Mouse (Mus musculus) lung, postnatal 4 days (tissue): ENCODE data around the gene Golga7b.

ENCODE experiments used
- DNase-seq, 2 experiments: peaks; one replicate each; pipeline ENCODE4 v3.0.0; 2021

The Golga7b gene

GRCm38 (mm10) chr19:42247519-42247918 lies at the start of gene Golga7b:
Golga7b (plus strand) TSS chr19:42247574.
- DNase-seq: no peak

GRCm38 (mm10) chr19:42198026-42198425 lies 49.3 kb upstream of the Golga7b start:
- no peak for DNase-seq

GRCm38 (mm10) chr19:42201696-42202381 lies 45.5 kb upstream of the Golga7b start, which contains the start of gene Sfrp5:
Sfrp5 (minus strand) TSS chr19:42202252.
- DNase-seq: no peak

GRCm38 (mm10) chr19:42202467-42202866 lies 44.9 kb upstream of the Golga7b start:
- DNase-seq: no peak

GRCm38 (mm10) chr19:42204306-42204705 lies 43.1 kb upstream of the Golga7b start:
- no peak for DNase-seq

- no peak for DNase-seq
Measured at GRCm38 (mm10) chr19:42205201-42205600, 42.2 kb upstream of the Golga7b start.

GRCm38 (mm10) chr19:42209485-42209884 lies 37.9 kb upstream of the Golga7b start:
- no peak for DNase-seq

GRCm38 (mm10) chr19:42209976-42210375 lies 37.4 kb upstream of the Golga7b start:
- DNase-seq: no peak

- DNase-seq: no peak
Measured at GRCm38 (mm10) chr19:42211936-42212335, 35.4 kb upstream of the Golga7b start.

- no peak for DNase-seq
Measured at GRCm38 (mm10) chr19:42214601-42215000, 32.8 kb upstream of the Golga7b start.

GRCm38 (mm10) chr19:42216699-42217373 lies 30.5 kb upstream of the Golga7b start:
- no peak for DNase-seq

- DNase-seq: no peak
Measured at GRCm38 (mm10) chr19:42217374-42217763, 30.0 kb upstream of the Golga7b start.

- no peak for DNase-seq
Measured at GRCm38 (mm10) chr19:42226451-42226850, 20.9 kb upstream of the Golga7b start.

- DNase-seq: no peak
Measured at GRCm38 (mm10) chr19:42229499-42230287, 17.7 kb upstream of the Golga7b start.

- DNase-seq: no peak
Measured at GRCm38 (mm10) chr19:42230288-42230568, 17.1 kb upstream of the Golga7b start.

GRCm38 (mm10) chr19:42230986-42231385 lies 16.4 kb upstream of the Golga7b start:
- DNase-seq: no peak

- DNase-seq: no peak
Measured at GRCm38 (mm10) chr19:42237602-42238340, 9.6 kb upstream of the Golga7b start.

- no peak for DNase-seq
Measured at GRCm38 (mm10) chr19:42238341-42238715, 9.0 kb upstream of the Golga7b start.

GRCm38 (mm10) chr19:42240881-42241280 lies 6.5 kb upstream of the Golga7b start:
- no peak for DNase-seq

- DNase-seq: no peak
Measured at GRCm38 (mm10) chr19:42243401-42243800, 4.0 kb upstream of the Golga7b start.

- no peak for DNase-seq
Measured at GRCm38 (mm10) chr19:42246626-42247025, 748 bp upstream of the Golga7b start.

- DNase-seq: no peak
Measured at GRCm38 (mm10) chr19:42249976-42250914, 2.9 kb downstream of the Golga7b start.
